Mouse (Mus musculus): ENCODE results near the gene Dlgap1. TPM values are rescaled to one million over a fixed set of nuclear protein-coding genes. Genes with fewer than 3 reads are reported as not detected.

Dlgap1 gene
- total and polyA plus RNA-seq, 2 experiments from 2014 or later: 0.20 to 0.76 TPM

DNA sequence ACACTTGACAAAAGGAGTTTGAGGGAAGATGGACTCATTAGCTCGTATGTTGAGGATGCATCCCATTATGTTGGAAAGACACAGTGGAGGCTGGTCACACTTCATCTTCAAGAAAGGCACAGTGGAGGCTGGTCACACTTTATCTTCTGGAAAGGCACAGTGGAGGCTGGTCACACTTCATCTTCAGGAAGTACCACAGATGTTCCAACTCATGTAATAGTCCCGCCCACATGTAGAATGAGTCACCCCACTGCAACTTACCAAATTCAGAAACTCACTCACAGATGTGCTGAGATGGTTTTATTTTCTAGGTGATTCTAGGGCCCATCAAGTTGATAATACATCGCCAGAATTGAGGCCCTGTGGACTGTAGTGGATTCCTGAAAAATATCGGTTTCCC lies 119.3 kb downstream of the Dlgap1 start:
- DNase-seq (ENCODE audit: low spot score): no peak
- H3K4me2 ChIP-seq (ENCODE audit: low read depth, low read length): no peak overlapping the region
- H3K9ac ChIP-seq (replicated peaks; ENCODE audit: low read depth, low read length): no peak overlapping the region
- TF ChIP-seq CTCF (IDR thresholded peaks at IDR 0.05; ENCODE audit: low read depth) (no peak), EP300 (IDR thresholded peaks at IDR 0.05; ENCODE audit: low read depth) (no peak)
- no peaks in the 10 kb centered on the region for H3K9me3 ChIP-seq (replicated peaks; ENCODE audit: control insufficient read depth, low read length)
- no peak overlapping the region for H3K4me3 ChIP-seq (ENCODE audit: low read depth, low read length)
- no peak for ATAC-seq (ENCODE audit: insufficient read depth, low read depth)
- H3K27me3 ChIP-seq (ENCODE audit: control insufficient read depth, insufficient read depth, low read length): no peaks in the 10 kb centered on the region
- no peaks in the 10 kb centered on the region for H3K36me3 ChIP-seq (replicated peaks; ENCODE audit: control insufficient read depth, insufficient read depth, low read length)
- H3K4me1 ChIP-seq (ENCODE audit: control insufficient read depth, insufficient read depth): no peaks in the 10 kb centered on the region
- WGBS: 81% methylated on average over 4 of the region's 4 CpGs
- no peak overlapping the region for H3K27ac ChIP-seq (ENCODE audit: low read depth)

DNA sequence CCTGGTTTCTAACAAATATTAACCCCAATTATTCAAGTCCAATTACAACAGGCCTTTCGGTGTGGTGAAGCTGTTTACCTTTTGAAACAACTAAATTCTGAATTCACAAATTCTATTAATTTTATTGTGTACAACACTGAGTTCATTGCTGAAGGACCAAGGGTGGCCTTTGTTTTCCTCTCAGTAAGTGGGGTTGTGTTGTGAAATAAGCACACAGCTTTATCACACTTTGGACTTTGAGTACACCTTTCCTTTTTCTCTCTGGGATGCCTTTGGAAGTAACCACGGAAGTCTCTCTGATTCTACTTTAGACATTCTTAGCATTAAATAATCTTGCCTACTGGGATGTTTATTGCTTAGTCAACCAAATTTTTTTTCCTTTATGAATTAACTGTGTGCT lies 121.9 kb downstream of the Dlgap1 start:
- no peak for ATAC-seq (ENCODE audit: insufficient read depth, low read depth)
- 76% methylated on average over 2 of the region's 2 CpGs for WGBS
- Histone ChIP-seq H3K9ac (replicated peaks; ENCODE audit: low read depth, low read length) (no peak overlapping the region), H3K36me3 (replicated peaks; ENCODE audit: control insufficient read depth, insufficient read depth, low read length) (no peaks in the 10 kb centered on the region), H3K4me2 (ENCODE audit: low read depth, low read length) (no peak overlapping the region), H3K27me3 (ENCODE audit: control insufficient read depth, insufficient read depth, low read length) (no peaks in the 10 kb centered on the region), H3K9me3 (replicated peaks; ENCODE audit: control insufficient read depth, low read length) (no peaks in the 10 kb centered on the region), H3K4me3 (ENCODE audit: low read depth, low read length) (no peak overlapping the region), H3K4me1 (ENCODE audit: control insufficient read depth, insufficient read depth) (no peaks in the 10 kb centered on the region), H3K27ac (ENCODE audit: low read depth) (no peak overlapping the region)
- TF ChIP-seq CTCF (IDR thresholded peaks at IDR 0.05; ENCODE audit: low read depth): no peak
- no peak for TF ChIP-seq EP300 (IDR thresholded peaks at IDR 0.05; ENCODE audit: low read depth)
- no peak for DNase-seq (ENCODE audit: low spot score)

DNA sequence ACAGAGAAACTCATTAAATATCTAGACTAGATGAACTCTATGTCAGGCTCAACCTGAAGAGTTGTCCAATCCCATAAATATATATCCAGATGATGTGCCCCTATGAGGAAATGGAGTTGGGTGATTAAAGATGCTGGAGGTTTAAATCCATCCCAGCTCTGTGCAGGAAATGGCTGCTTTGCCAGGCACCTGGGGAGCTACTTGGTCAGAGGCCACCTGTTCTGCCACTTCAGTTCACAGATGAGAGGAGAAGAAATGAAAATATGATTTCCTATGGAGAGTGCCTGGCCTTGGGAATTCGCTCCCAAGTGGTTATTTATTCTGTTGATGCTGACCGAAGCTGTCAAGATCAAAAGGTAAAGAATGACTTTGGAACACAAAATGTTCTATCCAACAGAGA lies 160.3 kb downstream of the Dlgap1 start:
- TF ChIP-seq CTCF (IDR thresholded peaks at IDR 0.05; ENCODE audit: low read depth) (no peak), EP300 (IDR thresholded peaks at IDR 0.05; ENCODE audit: low read depth) (no peak)
- WGBS: 70% methylated on average over 2 of the region's 2 CpGs
- no peak overlapping the region for H3K27ac ChIP-seq (ENCODE audit: low read depth)
- no peaks in the 10 kb centered on the region for H3K9me3 ChIP-seq (replicated peaks; ENCODE audit: control insufficient read depth, low read length)
- no peak overlapping the region for H3K4me2 ChIP-seq (ENCODE audit: low read depth, low read length)
- ATAC-seq (ENCODE audit: insufficient read depth, low read depth) (no peak), DNase-seq (ENCODE audit: low spot score) (no peak)
- H3K36me3 ChIP-seq (replicated peaks; ENCODE audit: control insufficient read depth, insufficient read depth, low read length): no peaks in the 10 kb centered on the region
- H3K27me3 ChIP-seq (ENCODE audit: control insufficient read depth, insufficient read depth, low read length): no peaks in the 10 kb centered on the region
- H3K4me1 ChIP-seq (ENCODE audit: control insufficient read depth, insufficient read depth): no peaks in the 10 kb centered on the region
- no peak overlapping the region for H3K4me3 ChIP-seq (ENCODE audit: low read depth, low read length)
- no peak overlapping the region for H3K9ac ChIP-seq (replicated peaks; ENCODE audit: low read depth, low read length)

DNA sequence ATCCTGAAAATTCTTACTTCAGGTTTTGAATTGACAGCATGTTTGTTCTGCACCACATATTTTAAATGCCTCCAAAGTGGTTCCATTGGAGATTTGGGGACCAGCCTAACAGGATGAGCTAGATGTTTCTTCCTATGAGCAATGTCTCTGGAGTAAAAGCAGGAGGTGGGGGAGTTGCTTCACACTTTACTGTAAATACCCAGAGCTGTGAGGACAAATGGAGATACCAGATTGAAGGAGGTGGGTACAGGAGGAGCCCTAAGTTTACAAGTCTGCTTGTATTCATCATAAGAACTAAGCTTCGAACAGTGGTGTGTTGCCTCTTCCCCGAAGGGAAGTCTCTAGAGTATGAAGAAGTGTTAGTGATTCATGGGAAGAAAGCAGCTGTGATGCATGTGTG lies 201.0 kb downstream of the Dlgap1 start:
- ATAC-seq (ENCODE audit: insufficient read depth, low read depth) (no peak), DNase-seq (ENCODE audit: low spot score) (no peak)
- WGBS: 70% methylated on average over 2 of the region's 2 CpGs
- no peak overlapping the region for H3K9ac ChIP-seq (replicated peaks; ENCODE audit: low read depth, low read length)
- H3K9me3 ChIP-seq (replicated peaks; ENCODE audit: control insufficient read depth, low read length): 0 out of 2 replicates have a peak, but pooled peaks cover 4% of the 10 kb centered on the region
- TF ChIP-seq CTCF (IDR thresholded peaks at IDR 0.05; ENCODE audit: low read depth): no peak
- TF ChIP-seq EP300 (IDR thresholded peaks at IDR 0.05; ENCODE audit: low read depth): no peak
- no peaks in the 10 kb centered on the region for H3K4me1 ChIP-seq (ENCODE audit: control insufficient read depth, insufficient read depth)
- no peaks in the 10 kb centered on the region for H3K36me3 ChIP-seq (replicated peaks; ENCODE audit: control insufficient read depth, insufficient read depth, low read length)
- no peaks in the 10 kb centered on the region for H3K27me3 ChIP-seq (ENCODE audit: control insufficient read depth, insufficient read depth, low read length)
- H3K4me3 ChIP-seq (ENCODE audit: low read depth, low read length): no peak overlapping the region
- H3K27ac ChIP-seq (ENCODE audit: low read depth): no peak overlapping the region
- H3K4me2 ChIP-seq (ENCODE audit: low read depth, low read length): no peak overlapping the region

DNA sequence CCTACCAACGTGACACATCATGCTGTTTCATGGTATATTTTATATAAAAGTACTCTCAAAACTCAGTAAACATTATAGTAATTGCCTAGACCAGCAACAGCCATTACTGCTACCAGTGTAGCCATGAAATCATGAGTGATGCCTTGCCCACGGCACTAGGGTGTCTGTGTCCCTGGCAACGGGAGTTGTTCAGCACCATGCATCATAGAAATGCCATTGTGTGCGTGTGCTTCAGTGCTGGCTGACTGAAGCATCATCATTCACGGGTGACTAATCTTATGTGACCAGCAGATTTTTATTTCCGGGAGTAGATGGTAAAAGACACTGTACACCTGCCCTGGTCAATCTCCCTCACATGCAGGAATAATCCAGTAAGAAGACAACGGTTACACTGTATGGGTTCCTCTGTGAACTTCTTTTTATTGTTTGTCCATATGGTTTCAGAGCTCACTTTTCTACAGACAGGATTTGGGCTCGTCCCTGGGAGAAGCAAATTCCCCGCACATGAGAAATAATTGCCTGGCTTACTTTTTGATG lies 203.7 kb downstream of the Dlgap1 start:
- no peaks in the 10 kb centered on the region for H3K4me1 ChIP-seq (ENCODE audit: control insufficient read depth, insufficient read depth)
- no peak for TF ChIP-seq CTCF (IDR thresholded peaks at IDR 0.05; ENCODE audit: low read depth)
- TF ChIP-seq EP300 (IDR thresholded peaks at IDR 0.05; ENCODE audit: low read depth): no peak
- H3K9me3 ChIP-seq (replicated peaks; ENCODE audit: control insufficient read depth, low read length): 0 out of 2 replicates have a peak, but pooled peaks cover 4% of the 10 kb centered on the region
- H3K4me3 ChIP-seq (ENCODE audit: low read depth, low read length): no peak overlapping the region
- no peak overlapping the region for H3K27ac ChIP-seq (ENCODE audit: low read depth)
- DNase-seq (ENCODE audit: low spot score): no peak
- H3K36me3 ChIP-seq (replicated peaks; ENCODE audit: control insufficient read depth, insufficient read depth, low read length): no peaks in the 10 kb centered on the region
- ATAC-seq (ENCODE audit: insufficient read depth, low read depth): no peak
- 71% methylated on average over 9 of the region's 9 CpGs for WGBS
- no peak overlapping the region for H3K9ac ChIP-seq (replicated peaks; ENCODE audit: low read depth, low read length)
- H3K27me3 ChIP-seq (ENCODE audit: control insufficient read depth, insufficient read depth, low read length): no peaks in the 10 kb centered on the region
- H3K4me2 ChIP-seq (ENCODE audit: low read depth, low read length): no peak overlapping the region

DNA sequence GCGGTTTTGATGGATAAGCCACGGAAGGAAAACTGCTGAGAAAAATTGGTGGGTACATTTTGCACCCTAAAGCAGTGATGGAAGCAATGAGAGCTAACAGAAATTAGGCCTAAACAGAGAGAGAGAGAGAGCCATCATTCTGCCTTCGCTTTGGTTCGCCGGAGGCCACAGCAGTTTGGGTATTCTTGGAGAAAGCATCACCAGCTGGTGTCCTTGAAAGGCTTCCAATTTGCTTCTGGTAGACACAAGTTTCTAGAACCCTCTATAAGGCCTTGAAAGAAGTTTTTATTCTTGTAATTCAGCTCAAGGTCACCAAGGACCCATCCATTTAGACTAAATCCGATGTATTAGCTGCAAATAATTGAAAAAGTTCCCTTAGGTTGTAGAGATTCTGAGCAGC lies 205.0 kb downstream of the Dlgap1 start:
- no peak for DNase-seq (ENCODE audit: low spot score)
- Histone ChIP-seq H3K36me3 (replicated peaks; ENCODE audit: control insufficient read depth, insufficient read depth, low read length) (no peaks in the 10 kb centered on the region), H3K4me3 (ENCODE audit: low read depth, low read length) (no peak overlapping the region), H3K9ac (replicated peaks; ENCODE audit: low read depth, low read length) (no peak overlapping the region), H3K4me2 (ENCODE audit: low read depth, low read length) (no peak overlapping the region), H3K27ac (ENCODE audit: low read depth) (no peak overlapping the region), H3K27me3 (ENCODE audit: control insufficient read depth, insufficient read depth, low read length) (no peaks in the 10 kb centered on the region), H3K4me1 (ENCODE audit: control insufficient read depth, insufficient read depth) (no peaks in the 10 kb centered on the region), H3K9me3 (replicated peaks; ENCODE audit: control insufficient read depth, low read length) (0 out of 2 replicates have a peak, but pooled peaks cover 1% of the 10 kb centered on the region)
- 71% methylated on average over 6 of the region's 6 CpGs for WGBS
- no peak for ATAC-seq (ENCODE audit: insufficient read depth, low read depth)
- TF ChIP-seq CTCF (IDR thresholded peaks at IDR 0.05; ENCODE audit: low read depth) (no peak), EP300 (IDR thresholded peaks at IDR 0.05; ENCODE audit: low read depth) (no peak)
